Mouse (Mus musculus): Measurements from ENCODE around the gene Fscn2.

DNA sequence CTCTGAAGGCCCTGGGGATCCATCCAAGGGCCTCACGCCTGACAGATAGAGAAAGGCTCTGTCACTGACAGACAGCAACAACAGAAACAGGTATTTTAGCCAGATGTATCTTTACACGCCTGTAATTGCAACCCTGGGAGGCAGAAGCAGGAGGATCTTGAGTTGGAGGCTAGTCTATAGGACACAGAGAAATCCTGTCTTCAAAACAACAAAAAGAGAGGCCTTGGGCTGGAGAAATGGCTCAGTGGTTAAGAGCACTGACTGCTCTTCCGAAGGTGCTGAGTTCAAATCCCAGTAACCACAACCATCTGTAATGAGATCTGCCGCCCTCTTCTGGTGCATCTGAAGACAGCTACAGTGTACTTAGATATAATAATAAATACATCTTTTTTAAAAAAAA is 4.4 kb upstream of the Fscn2 start:
- TF ChIP-seq GABPA (IDR thresholded peaks at IDR 0.05; ENCODE audit: insufficient replicate concordance, low read depth, low read length) (no peak), CTCF (conservative IDR thresholded peaks at IDR 0.05 in 1 of 2, IDR thresholded peaks at IDR 0.05 in 1 of 2; ENCODE audit: low read depth in 2 of 2, low read length in 2 of 2) (peak in 1 of 2 experiments; percentile 23; a peak in 1 of 4 replicates), MAFK (IDR thresholded peaks at IDR 0.05; ENCODE audit: insufficient replicate concordance, low read length) (no peak), ZMIZ1 (IDR thresholded peaks at IDR 0.05; ENCODE audit: low read depth, low read length) (no peak)
